Mouse (Mus musculus) megakaryocyte-erythroid progenitor cell, adult 5 weeks (primary cell): ENCODE results near the gene Slco6c1. TPM values are rescaled to one million over a fixed set of nuclear protein-coding genes. Genes with fewer than 3 reads are reported as not detected.

Source experiments
- polyA plus RNA-seq: library from polyadenylated mRNA; stranded (reverse); fragments of >175 nt; gene quantifications from 2 replicates; pipeline ENCODE4 v1.2.3, GENCODE M21; 2012

Slco6c1 gene
- polyA plus RNA-seq = not detected in 2 replicates

GRCm38 (mm10) chr1:97128201-97128600 is at the start of gene Slco6c1:
TSS of gene Slco6c1 (minus strand) at chr1:97128301.

